Mouse (Mus musculus): ENCODE measurements around the gene Evi5.

Evi5 gene

GRCm38 (mm10) chr5:107708124-107708797 is 166.6 kb downstream of the Evi5 start:
- DNase-seq (ENCODE audit: low spot score) = no peak

- no peak for DNase-seq (ENCODE audit: low spot score)
These were observed 168.6 kb downstream of the Evi5 start for GRCm38 (mm10) chr5:107706262-107706661.

- no peak for DNase-seq (ENCODE audit: low spot score)
These were observed 169.2 kb downstream of the Evi5 start for GRCm38 (mm10) chr5:107705756-107706155.

- DNase-seq (ENCODE audit: low spot score) = peak; percentile 59
These were observed 171.6 kb downstream of the Evi5 start for GRCm38 (mm10) chr5:107703207-107703763.

GRCm38 (mm10) chr5:107701658-107702057 is 173.2 kb downstream of the Evi5 start:
- DNase-seq (ENCODE audit: low spot score) = no peak

- no peak for DNase-seq (ENCODE audit: low spot score)
These were observed 174.0 kb downstream of the Evi5 start for GRCm38 (mm10) chr5:107700873-107701272.

GRCm38 (mm10) chr5:107698888-107699287 is 176.0 kb downstream of the Evi5 start:
- no peak for DNase-seq (ENCODE audit: low spot score)

GRCm38 (mm10) chr5:107695019-107695418 is 179.9 kb downstream of the Evi5 start:
- DNase-seq (ENCODE audit: low spot score) = no peak
